Mouse (Mus musculus): Measurements from ENCODE around the gene Lkaaear1. TPM values are rescaled to one million over a fixed set of nuclear protein-coding genes. Genes with fewer than 3 reads are reported as not detected.

Gene Lkaaear1
- total and polyA plus RNA-seq, 3 experiments = not detected

DNA sequence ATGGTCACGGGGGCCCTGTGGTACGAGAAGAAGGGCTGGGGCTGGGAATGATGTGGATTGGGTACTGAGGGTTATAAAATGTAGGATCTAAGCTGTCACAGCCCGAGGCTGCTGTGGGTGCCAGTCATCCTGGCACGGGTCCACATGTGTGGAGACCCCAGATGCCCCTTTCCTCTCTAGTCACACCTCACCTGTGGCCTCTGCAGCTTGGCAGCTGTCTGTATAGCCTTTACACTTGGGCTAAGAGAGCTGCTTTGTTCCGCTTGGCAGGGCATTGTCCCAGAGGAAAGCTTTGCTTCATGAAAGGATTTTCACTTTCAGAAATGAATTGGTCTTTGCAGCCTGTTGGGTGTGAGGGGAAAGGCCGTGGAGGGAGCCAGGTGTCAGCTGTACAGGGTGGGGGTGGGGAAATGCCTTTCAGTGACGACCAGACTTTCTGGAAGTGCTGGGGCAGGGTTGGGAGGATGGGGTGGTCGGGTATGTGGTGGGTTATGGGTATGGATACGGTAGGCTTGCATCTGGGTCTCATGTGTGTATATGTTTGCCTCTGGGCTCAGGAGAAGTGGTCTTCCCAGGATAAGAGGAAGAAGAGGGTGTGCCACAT, 29.5 kb upstream of the Lkaaear1 start:
- Histone ChIP-seq H3K4me1 (ENCODE audit: control insufficient read depth in 1 of 2, insufficient read depth in 2 of 2) (peaks cover 10 to 14% of the 10 kb centered on the region in 2 experiments; a peak in 3 of 4 replicates), H3K4me3 (replicated peaks in 1 of 3; ENCODE audit: low read depth in 2 of 3, low read length in 2 of 3, poor library complexity in 1 of 3) (no peak overlapping the region), H3K36me3 (replicated peaks in 1 of 2; ENCODE audit: control insufficient read depth in 1 of 2, insufficient read depth in 1 of 2, low read length in 1 of 2) (no peaks in the 10 kb centered on the region), H3K9ac (ENCODE audit: insufficient read depth, low read depth) (no peak overlapping the region), H3K79me2 (replicated peaks; ENCODE audit: control insufficient read depth, extremely low read depth, insufficient read depth, poor library complexity, severe bottlenecking) (no peaks in the 10 kb centered on the region), H3K4me2 (ENCODE audit: insufficient read depth, low read depth, poor library complexity, severe bottlenecking) (no peak overlapping the region), H3K27me3 (replicated peaks) (peaks cover 21% of the 10 kb centered on the region), H3K27ac (ENCODE audit: insufficient read depth, low read depth) (no peak overlapping the region), H3K9me3 (replicated peaks; ENCODE audit: low read length) (no peaks in the 10 kb centered on the region)
- in situ Hi-C loops (cut with MboI; ENCODE audit: low pct_ligation_motif_present, low pct_unique_long_range_greater_than_20kb, low sequenced_read_pairs) (no loop called here), dilution Hi-C loops (cut with MboI; ENCODE audit: extremely low pct_ligation_motif_present, extremely low pct_unique_long_range_greater_than_20kb, low sequenced_read_pairs) (no loop called here)
- DNase-seq (ENCODE audit: extremely low read depth) = no peak
- TF ChIP-seq SIN3A (IDR thresholded peaks at IDR 0.05; ENCODE audit: low read length) = no peak

DNA sequence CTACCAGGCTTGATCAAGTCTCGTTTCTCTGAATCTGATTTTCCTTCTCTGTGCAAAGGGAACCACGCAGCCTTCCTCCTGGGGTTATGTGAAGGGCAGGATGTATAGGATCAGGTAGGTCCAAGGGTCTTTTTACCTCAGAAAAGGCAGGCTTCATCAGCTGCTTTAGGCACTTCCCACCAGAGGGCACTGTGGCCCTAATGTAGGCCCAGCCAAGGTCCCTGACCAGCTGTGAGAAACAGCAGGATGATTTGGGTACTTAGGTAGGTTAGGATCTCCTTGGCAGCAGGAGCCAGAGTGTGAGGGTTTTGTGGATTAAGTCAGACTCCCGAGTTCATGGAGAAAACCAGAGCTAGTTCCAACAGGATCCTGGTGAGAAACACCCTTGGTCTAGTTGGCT, 24.0 kb upstream of the Lkaaear1 start:
- Histone ChIP-seq H3K79me2 (replicated peaks; ENCODE audit: control insufficient read depth, extremely low read depth, insufficient read depth, poor library complexity, severe bottlenecking) (no peaks in the 10 kb centered on the region), H3K27ac (ENCODE audit: insufficient read depth, low read depth) (no peak overlapping the region), H3K4me3 (replicated peaks in 1 of 3; ENCODE audit: low read depth in 2 of 3, low read length in 2 of 3, poor library complexity in 1 of 3) (no peak overlapping the region), H3K4me2 (ENCODE audit: insufficient read depth, low read depth, poor library complexity, severe bottlenecking) (no peak overlapping the region), H3K9ac (ENCODE audit: insufficient read depth, low read depth) (no peak overlapping the region), H3K36me3 (replicated peaks in 1 of 2; ENCODE audit: control insufficient read depth in 1 of 2, insufficient read depth in 1 of 2, low read length in 1 of 2) (no peaks in the 10 kb centered on the region), H3K9me3 (replicated peaks; ENCODE audit: low read length) (no peaks in the 10 kb centered on the region), H3K4me1 (ENCODE audit: control insufficient read depth in 1 of 2, insufficient read depth in 2 of 2) (peaks cover 0 to 4% of the 10 kb centered on the region in 2 experiments; a peak in 1 of 4 replicates), H3K27me3 (replicated peaks) (peaks cover 35% of the 10 kb centered on the region)
- in situ Hi-C loops (cut with MboI; ENCODE audit: low pct_ligation_motif_present, low pct_unique_long_range_greater_than_20kb, low sequenced_read_pairs) = loop anchor here (5.0 kb wide), 1 partner anchor 145 kb away; no protein-coding TSS in a partner anchor
- DNase-seq (ENCODE audit: extremely low read depth) = peak; percentile 50
- dilution Hi-C loops (cut with MboI; ENCODE audit: extremely low pct_ligation_motif_present, extremely low pct_unique_long_range_greater_than_20kb, low sequenced_read_pairs) = no loop called here
- peak; percentile 53 to 83 for TF ChIP-seq CTCF (conservative IDR thresholded peaks at IDR 0.05 in 1 of 2, IDR thresholded peaks at IDR 0.05 in 1 of 2; ENCODE audit: low read depth in 2 of 2, low read length in 2 of 2)
- TF ChIP-seq RAD21 (IDR thresholded peaks at IDR 0.05; ENCODE audit: low read depth, low read length) = peak; percentile 85
- TF ChIP-seq MAFK (IDR thresholded peaks at IDR 0.05; ENCODE audit: insufficient replicate concordance, low read length) = no peak
- peak; percentile 11; the same call in 1 of the 2 replicates for TF ChIP-seq ZC3H11A (IDR thresholded peaks at IDR 0.05; ENCODE audit: low read depth, low read length)
- TF ChIP-seq SMC3 (IDR thresholded peaks at IDR 0.05; ENCODE audit: low read depth, low read length) = peak; percentile 87
- no peak for TF ChIP-seq POLR2A (IDR thresholded peaks at IDR 0.05; ENCODE audit: low read depth, low read length)

DNA sequence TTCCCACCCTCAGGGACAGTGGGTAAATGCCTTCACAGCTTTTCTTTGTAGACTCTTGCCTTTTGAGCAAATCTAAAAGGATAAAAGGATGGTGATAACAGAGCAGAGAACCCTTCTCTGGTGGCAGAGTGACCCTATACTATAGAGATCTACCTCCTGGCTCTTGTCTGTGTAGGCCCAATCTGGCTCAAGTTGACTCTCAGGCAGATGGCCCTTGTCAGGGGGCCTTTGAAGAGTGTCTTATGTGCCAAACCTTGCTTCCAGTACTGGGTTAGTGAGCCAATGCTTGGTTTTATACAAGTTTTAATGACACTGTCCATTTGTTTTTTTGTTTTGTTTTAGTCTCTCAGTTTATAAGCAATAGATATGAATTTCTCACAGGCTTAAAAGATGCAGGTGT, 23.0 kb upstream of the Lkaaear1 start:
- Histone ChIP-seq H3K79me2 (replicated peaks; ENCODE audit: control insufficient read depth, extremely low read depth, insufficient read depth, poor library complexity, severe bottlenecking) (no peaks in the 10 kb centered on the region), H3K4me1 (ENCODE audit: control insufficient read depth in 1 of 2, insufficient read depth in 2 of 2) (peaks cover 0 to 4% of the 10 kb centered on the region in 2 experiments; a peak in 1 of 4 replicates), H3K27ac (ENCODE audit: insufficient read depth, low read depth) (no peak overlapping the region), H3K4me3 (replicated peaks in 1 of 3; ENCODE audit: low read depth in 2 of 3, low read length in 2 of 3, poor library complexity in 1 of 3) (no peak overlapping the region), H3K36me3 (replicated peaks in 1 of 2; ENCODE audit: control insufficient read depth in 1 of 2, insufficient read depth in 1 of 2, low read length in 1 of 2) (no peaks in the 10 kb centered on the region), H3K9ac (ENCODE audit: insufficient read depth, low read depth) (no peak overlapping the region), H3K27me3 (replicated peaks) (peaks cover 38% of the 10 kb centered on the region), H3K4me2 (ENCODE audit: insufficient read depth, low read depth, poor library complexity, severe bottlenecking) (no peak overlapping the region), H3K9me3 (replicated peaks; ENCODE audit: low read length) (no peaks in the 10 kb centered on the region)
- no peak for TF ChIP-seq E2F4 (IDR thresholded peaks at IDR 0.05; ENCODE audit: insufficient replicate concordance, low read depth, low read length)
- TF ChIP-seq NRF1 (IDR thresholded peaks at IDR 0.05; ENCODE audit: low read depth, low read length) = no peak
- TF ChIP-seq ZNF384 (IDR thresholded peaks at IDR 0.05; ENCODE audit: low read depth, low read length) = no peak
- TF ChIP-seq JUND (conservative IDR thresholded peaks at IDR 0.05; ENCODE audit: low read depth, low read length) = no peak
- TF ChIP-seq TBP (conservative IDR thresholded peaks at IDR 0.05; ENCODE audit: low read depth, low read length) = no peak
- TF ChIP-seq UBTF (IDR thresholded peaks at IDR 0.05; ENCODE audit: low read depth, low read length) = no peak
- no peak for TF ChIP-seq MAFK (IDR thresholded peaks at IDR 0.05; ENCODE audit: insufficient replicate concordance, low read length)
- TF ChIP-seq MXI1 (IDR thresholded peaks at IDR 0.05; ENCODE audit: low read depth, low read length) = no peak
- TF ChIP-seq RAD21 (IDR thresholded peaks at IDR 0.05; ENCODE audit: low read depth, low read length) = no peak
- TF ChIP-seq ZKSCAN1 (IDR thresholded peaks at IDR 0.05; ENCODE audit: borderline replicate concordance, low read depth, low read length) = no peak
- no peak for TF ChIP-seq CTCF (conservative IDR thresholded peaks at IDR 0.05 in 1 of 2, IDR thresholded peaks at IDR 0.05 in 1 of 2; ENCODE audit: low read depth in 2 of 2, low read length in 2 of 2)
- no peak for TF ChIP-seq JUN (IDR thresholded peaks at IDR 0.05; ENCODE audit: insufficient read depth, low read depth, low read length)
- dilution Hi-C loops (cut with MboI; ENCODE audit: extremely low pct_ligation_motif_present, extremely low pct_unique_long_range_greater_than_20kb, low sequenced_read_pairs) (no loop called here), in situ Hi-C loops (cut with MboI; ENCODE audit: low pct_ligation_motif_present, low pct_unique_long_range_greater_than_20kb, low sequenced_read_pairs) (loop anchor here (5.0 kb wide), 1 partner anchor 146 kb away; no protein-coding TSS in a partner anchor)
- DNase-seq (ENCODE audit: extremely low read depth) = no peak

All from CH12.LX (cell line).